Mouse (Mus musculus): ENCODE data around the gene Nrg3. TPM values are rescaled to one million over a fixed set of nuclear protein-coding genes. Genes with fewer than 3 reads are reported as not detected.

The Nrg3 gene
- polyA plus RNA-seq, 1 experiment from 2014 or later = 0.11 TPM

DNA sequence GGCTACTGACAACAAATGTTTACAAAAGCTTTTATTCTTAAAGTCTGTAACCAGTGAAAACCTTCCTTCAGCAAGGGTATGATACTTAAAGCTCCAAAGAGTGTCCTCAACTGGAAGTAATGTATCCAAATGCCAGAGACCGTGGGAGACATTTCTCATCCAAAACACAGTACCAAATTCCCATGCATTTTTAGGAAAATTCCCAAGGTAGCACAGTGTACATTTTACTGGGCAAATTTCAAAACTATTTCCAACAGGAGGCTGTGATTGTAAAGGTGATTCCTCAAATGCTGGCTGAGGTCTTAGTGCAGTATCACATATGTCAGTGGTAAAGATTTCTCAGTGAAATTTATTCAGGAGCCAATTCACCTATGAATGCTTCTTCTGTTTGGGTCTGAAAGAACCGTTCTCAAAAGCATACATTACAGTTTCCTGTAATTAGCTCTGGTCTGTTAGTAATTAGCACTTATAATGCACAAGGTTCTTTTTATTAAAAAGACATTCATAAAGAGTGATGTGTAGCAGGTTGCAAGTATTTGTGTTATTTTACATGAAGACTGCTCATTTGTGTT lies 536.3 kb downstream of the Nrg3 start:
- Histone ChIP-seq H3K9me3 (no peaks in the 10 kb centered on the region), H3K36me3 (no peaks in the 10 kb centered on the region), H3K27ac (replicated peaks) (no peak overlapping the region), H3K4me1 (no peaks in the 10 kb centered on the region), H3K4me2 (no peak overlapping the region), H3K9ac (no peak overlapping the region), H3K27me3 (replicated peaks) (no peaks in the 10 kb centered on the region), H3K4me3 (no peak overlapping the region)
- no peak for ATAC-seq (ENCODE audit: extremely low read depth, insufficient number of reproducible peaks, low FRiP score, low TSS enrichment)
- WGBS = 66% methylated on average over 2 of the region's 2 CpGs

- H3K9me3 ChIP-seq = no peaks in the 10 kb centered on the region
These were observed 549.2 kb downstream of the Nrg3 start for GRCm38 (mm10) chr14:38923652-38924051.

DNA sequence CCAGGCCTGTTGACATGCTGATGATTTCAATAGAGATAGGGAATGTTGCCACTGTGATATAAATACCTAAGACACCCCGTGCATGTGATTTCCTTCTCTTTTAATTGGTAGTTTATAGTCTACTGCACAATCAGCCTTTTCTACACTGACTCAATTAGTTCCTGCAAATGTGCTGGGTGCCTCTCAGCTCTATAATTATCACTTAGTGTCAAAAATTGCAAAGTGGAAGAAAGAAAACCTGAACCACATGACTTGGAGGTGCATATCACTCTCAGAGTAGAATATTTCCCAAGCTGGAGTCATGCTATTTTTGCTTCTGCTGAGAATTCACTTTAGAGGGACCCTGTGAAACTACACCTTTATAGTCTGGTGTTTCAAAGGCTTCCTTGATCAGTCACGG lies 552.1 kb downstream of the Nrg3 start:
- no peaks in the 10 kb centered on the region for H3K9me3 ChIP-seq
- H3K36me3 ChIP-seq = no peaks in the 10 kb centered on the region
- no peak overlapping the region for H3K27ac ChIP-seq (replicated peaks)
- no peak overlapping the region for H3K9ac ChIP-seq
- H3K4me1 ChIP-seq = no peaks in the 10 kb centered on the region
- no peak for ATAC-seq (ENCODE audit: extremely low read depth, insufficient number of reproducible peaks, low FRiP score, low TSS enrichment)
- H3K27me3 ChIP-seq (replicated peaks) = no peaks in the 10 kb centered on the region
- 56% methylated on average over 2 of the region's 2 CpGs for WGBS
- no peak overlapping the region for H3K4me3 ChIP-seq
- no peak overlapping the region for H3K4me2 ChIP-seq

More at GRCm38 (mm10) chr14:38923652-38924051, 549.2 kb downstream of the Nrg3 start:
- H3K4me3 ChIP-seq = no peak overlapping the region
- H3K36me3 ChIP-seq = no peaks in the 10 kb centered on the region
- no peak overlapping the region for H3K27ac ChIP-seq (replicated peaks)
- no peak overlapping the region for H3K9ac ChIP-seq
- no peaks in the 10 kb centered on the region for H3K4me1 ChIP-seq
- ATAC-seq (ENCODE audit: extremely low read depth, insufficient number of reproducible peaks, low FRiP score, low TSS enrichment) = no peak
- no peak overlapping the region for H3K4me2 ChIP-seq
- no peaks in the 10 kb centered on the region for H3K27me3 ChIP-seq (replicated peaks)
- 83% methylated on average over 1 of the region's 1 CpGs for WGBS

DNA sequence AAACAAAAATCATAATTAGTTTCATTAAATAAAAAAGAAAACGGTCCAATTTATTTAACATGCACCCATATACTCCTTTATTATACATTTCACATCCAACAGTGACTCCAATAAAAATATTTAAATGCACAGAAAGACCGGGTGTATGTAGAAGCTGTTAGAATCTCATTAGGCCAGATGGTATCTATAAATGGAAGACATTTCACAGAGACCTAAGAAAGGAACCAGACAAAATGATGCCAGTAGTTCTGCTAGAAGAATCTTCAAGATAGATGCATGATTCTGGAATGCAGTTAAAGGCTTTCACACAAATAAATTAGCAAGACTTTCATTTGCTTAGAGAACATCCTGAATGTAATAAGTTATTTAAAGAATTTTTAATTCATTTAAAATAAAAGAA lies 602.3 kb downstream of the Nrg3 start:
- no peak for ATAC-seq (ENCODE audit: extremely low read depth, insufficient number of reproducible peaks, low FRiP score, low TSS enrichment)
- 43% methylated on average over 2 of the region's 2 CpGs for WGBS
- H3K27me3 ChIP-seq (replicated peaks) = no peaks in the 10 kb centered on the region
- no peak overlapping the region for H3K4me2 ChIP-seq
- no peaks in the 10 kb centered on the region for H3K4me1 ChIP-seq
- H3K9me3 ChIP-seq = no peaks in the 10 kb centered on the region
- H3K36me3 ChIP-seq = no peaks in the 10 kb centered on the region
- no peak overlapping the region for H3K9ac ChIP-seq
- H3K4me3 ChIP-seq = no peak overlapping the region
- H3K27ac ChIP-seq (replicated peaks) = no peak overlapping the region

GRCm38 (mm10) chr14:38847566-38847965 lies 625.3 kb downstream of the Nrg3 start:
- Histone ChIP-seq H3K9me3 (no peaks in the 10 kb centered on the region), H3K36me3 (no peaks in the 10 kb centered on the region), H3K27ac (replicated peaks) (no peak overlapping the region), H3K27me3 (replicated peaks) (no peaks in the 10 kb centered on the region), H3K4me3 (no peak overlapping the region), H3K4me1 (no peaks in the 10 kb centered on the region), H3K4me2 (no peak overlapping the region), H3K9ac (no peak overlapping the region)
- no peak for ATAC-seq (ENCODE audit: extremely low read depth, insufficient number of reproducible peaks, low FRiP score, low TSS enrichment)
- WGBS = 70% methylated on average over 1 of the region's 1 CpGs

DNA sequence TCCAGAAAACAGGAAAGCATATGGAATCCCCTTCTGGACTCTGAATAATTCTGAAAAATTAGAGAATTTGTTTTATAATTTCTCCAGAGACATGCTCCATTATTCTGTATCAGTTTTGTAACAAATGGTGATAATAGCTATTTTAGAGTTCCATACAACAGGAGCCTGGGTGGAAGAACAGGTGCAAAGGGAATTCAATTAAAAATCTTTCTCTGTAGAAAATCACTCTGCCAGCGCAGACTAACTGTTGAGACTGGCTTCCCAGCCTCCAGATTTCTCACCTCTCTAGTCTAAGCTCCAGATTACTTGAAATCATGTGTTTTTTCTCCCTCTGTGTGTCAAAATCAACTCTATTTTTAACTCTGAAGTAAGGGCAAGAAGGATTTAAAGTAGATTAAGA lies 625.8 kb downstream of the Nrg3 start:
- Histone ChIP-seq H3K27ac (replicated peaks) (no peak overlapping the region), H3K36me3 (no peaks in the 10 kb centered on the region), H3K27me3 (replicated peaks) (no peaks in the 10 kb centered on the region), H3K4me1 (no peaks in the 10 kb centered on the region), H3K9ac (no peak overlapping the region), H3K4me3 (no peak overlapping the region), H3K9me3 (no peaks in the 10 kb centered on the region), H3K4me2 (no peak overlapping the region)
- ATAC-seq (ENCODE audit: extremely low read depth, insufficient number of reproducible peaks, low FRiP score, low TSS enrichment) = no peak
- 90% methylated on average over 1 of the region's 1 CpGs for WGBS

DNA sequence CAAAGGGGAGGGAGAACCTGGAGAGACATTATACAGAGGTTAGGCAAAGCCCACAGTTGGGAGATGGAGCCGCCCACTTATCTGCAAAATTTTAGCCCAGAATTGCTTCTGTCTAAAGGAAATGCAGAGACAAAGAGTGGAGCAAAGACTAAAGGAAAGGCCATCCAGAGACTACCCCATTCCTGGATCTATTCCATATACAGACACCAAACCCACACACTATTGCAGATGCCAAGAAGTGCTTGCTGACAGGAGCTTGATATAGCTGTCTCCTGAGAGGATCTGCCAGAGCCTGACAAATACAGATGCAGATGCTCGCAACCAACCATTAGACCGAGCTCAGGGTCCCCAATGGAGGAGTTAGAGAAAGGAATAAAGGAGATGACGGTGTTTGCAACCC lies 637.9 kb downstream of the Nrg3 start:
- no peak for ATAC-seq (ENCODE audit: extremely low read depth, insufficient number of reproducible peaks, low FRiP score, low TSS enrichment)
- Histone ChIP-seq H3K9ac (no peak overlapping the region), H3K36me3 (no peaks in the 10 kb centered on the region), H3K4me3 (no peak overlapping the region), H3K27ac (replicated peaks) (no peak overlapping the region), H3K4me2 (no peak overlapping the region), H3K27me3 (replicated peaks) (no peaks in the 10 kb centered on the region), H3K4me1 (no peaks in the 10 kb centered on the region), H3K9me3 (peaks cover 5% of the 10 kb centered on the region; the same call in 1 of the 2 replicates)
- WGBS = 76% methylated on average over 4 of the region's 4 CpGs

DNA sequence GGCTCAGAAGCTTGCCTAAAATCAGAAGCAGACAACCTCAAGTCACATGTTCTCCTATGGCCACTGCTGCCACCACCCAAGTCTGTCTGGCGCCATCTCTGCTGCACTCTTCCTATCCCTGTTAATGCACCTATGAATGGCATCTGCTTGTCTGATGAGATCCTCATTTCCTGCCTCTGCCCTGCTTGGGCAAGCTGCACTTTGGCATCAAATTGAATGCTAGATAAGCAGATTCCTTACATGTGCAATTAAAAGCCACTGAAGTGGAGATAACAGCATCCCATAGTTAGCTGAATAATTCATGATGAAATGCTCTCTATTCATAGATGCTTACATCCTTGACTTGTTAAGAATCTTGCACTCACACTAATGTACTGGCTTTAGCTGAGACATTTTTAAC lies 648.0 kb downstream of the Nrg3 start:
- no peak for ATAC-seq (ENCODE audit: extremely low read depth, insufficient number of reproducible peaks, low FRiP score, low TSS enrichment)
- Histone ChIP-seq H3K4me2 (no peak overlapping the region), H3K36me3 (no peaks in the 10 kb centered on the region), H3K27ac (replicated peaks) (no peak overlapping the region), H3K4me1 (no peaks in the 10 kb centered on the region), H3K4me3 (no peak overlapping the region), H3K9ac (no peak overlapping the region), H3K9me3 (no peaks in the 10 kb centered on the region), H3K27me3 (replicated peaks) (no peaks in the 10 kb centered on the region)
- WGBS = 92% methylated on average over 1 of the region's 1 CpGs

DNA sequence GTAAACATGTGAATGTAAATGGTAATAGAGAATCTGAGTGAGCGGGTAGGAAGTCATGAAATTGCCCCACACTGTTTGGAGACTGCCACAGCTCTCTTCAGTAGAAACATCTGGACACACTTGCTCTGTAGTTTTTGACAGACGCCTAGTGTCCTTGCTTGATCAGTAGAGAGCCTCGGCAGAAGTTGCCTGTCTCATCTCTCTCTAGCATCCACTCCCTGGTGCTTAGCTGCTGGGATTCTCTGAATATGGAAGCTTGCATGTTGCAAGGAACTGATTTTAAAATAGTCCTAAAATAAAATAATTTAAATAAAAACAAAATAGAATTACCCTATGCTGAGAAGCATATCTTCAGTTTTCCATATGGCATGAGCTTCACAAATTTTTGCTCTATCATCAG lies 675.9 kb downstream of the Nrg3 start:
- Histone ChIP-seq H3K36me3 (no peaks in the 10 kb centered on the region), H3K27me3 (replicated peaks) (no peaks in the 10 kb centered on the region), H3K4me2 (no peak overlapping the region), H3K4me1 (no peaks in the 10 kb centered on the region), H3K9me3 (no peaks in the 10 kb centered on the region; the same call in 1 of the 2 replicates), H3K4me3 (no peak overlapping the region), H3K9ac (no peak overlapping the region), H3K27ac (replicated peaks) (no peak overlapping the region)
- 66% methylated on average over 3 of the region's 3 CpGs for WGBS
- ATAC-seq (ENCODE audit: extremely low read depth, insufficient number of reproducible peaks, low FRiP score, low TSS enrichment) = no peak

DNA sequence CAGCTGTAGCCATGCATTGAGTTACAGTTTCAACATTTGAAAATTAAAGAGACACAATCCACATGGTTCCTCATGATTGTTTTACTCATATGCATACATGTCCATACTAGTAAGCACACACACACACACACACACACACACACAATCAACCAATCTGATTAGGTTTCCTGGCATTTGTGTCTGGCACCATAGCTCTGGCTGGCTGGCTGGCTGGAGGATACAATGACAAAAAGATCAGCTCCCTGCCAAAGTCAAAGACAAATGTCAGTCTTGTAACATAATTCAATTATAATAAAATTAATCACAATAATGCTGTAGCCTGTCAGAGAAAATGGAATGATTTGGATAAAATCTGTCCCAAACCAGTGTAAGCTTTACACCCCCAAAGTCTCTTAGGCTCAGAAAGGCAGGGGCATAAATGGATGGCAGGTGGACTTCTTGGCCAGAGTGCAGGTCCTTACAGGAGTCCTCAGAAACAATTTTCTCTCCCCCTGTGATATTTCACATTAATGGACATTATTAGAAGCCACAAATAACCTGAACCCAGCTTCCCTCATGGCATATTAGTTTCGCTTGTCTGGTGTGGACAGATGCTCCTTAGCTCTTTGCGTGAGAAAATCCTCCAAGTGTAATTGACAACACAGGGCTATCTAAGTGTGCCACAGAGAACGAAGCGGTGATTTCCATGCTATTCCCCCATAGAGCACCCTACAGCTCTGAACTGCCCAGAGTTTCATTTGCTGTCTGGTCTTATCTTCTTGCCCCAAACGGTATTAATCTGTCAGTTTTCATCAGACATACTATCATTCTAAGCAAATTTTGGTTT lies 697.4 kb downstream of the Nrg3 start:
- 0 out of 2 replicates have a peak, but pooled peaks cover 4% of the 10 kb centered on the region for H3K9me3 ChIP-seq
- H3K36me3 ChIP-seq = no peaks in the 10 kb centered on the region
- no peaks in the 10 kb centered on the region for H3K4me1 ChIP-seq
- WGBS = 71% methylated on average over 5 of the region's 5 CpGs
- H3K27ac ChIP-seq (replicated peaks) = no peak overlapping the region
- H3K9ac ChIP-seq = no peak overlapping the region
- no peak for ATAC-seq (ENCODE audit: extremely low read depth, insufficient number of reproducible peaks, low FRiP score, low TSS enrichment)
- no peaks in the 10 kb centered on the region for H3K27me3 ChIP-seq (replicated peaks)
- H3K4me2 ChIP-seq = no peak overlapping the region
- no peak overlapping the region for H3K4me3 ChIP-seq

DNA sequence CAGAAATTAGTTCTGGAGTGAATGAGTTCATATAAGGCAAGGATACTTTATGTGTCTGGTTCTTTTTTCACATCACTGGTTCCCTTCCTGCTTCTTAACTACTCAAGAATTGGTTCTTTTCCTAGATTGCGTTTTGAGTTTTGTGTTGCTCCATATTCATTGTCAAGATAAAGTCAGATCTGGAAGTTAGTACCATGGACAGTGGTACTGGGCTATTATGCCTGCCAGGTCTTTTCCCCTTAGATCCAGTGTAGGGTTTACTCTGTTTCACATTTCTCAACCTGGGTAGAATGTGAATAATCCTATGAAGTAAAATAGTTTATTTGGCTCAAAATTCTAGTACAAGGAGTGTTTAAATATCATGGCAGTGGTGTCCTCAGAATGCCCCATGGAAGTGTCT lies 698.1 kb downstream of the Nrg3 start:
- Histone ChIP-seq H3K27me3 (replicated peaks) (no peaks in the 10 kb centered on the region), H3K4me3 (no peak overlapping the region), H3K4me2 (no peak overlapping the region), H3K27ac (replicated peaks) (no peak overlapping the region), H3K9ac (no peak overlapping the region), H3K9me3 (0 out of 2 replicates have a peak, but pooled peaks cover 7% of the 10 kb centered on the region), H3K36me3 (no peaks in the 10 kb centered on the region), H3K4me1 (no peaks in the 10 kb centered on the region)
- 59% methylated on average over 1 of the region's 1 CpGs for WGBS
- ATAC-seq (ENCODE audit: extremely low read depth, insufficient number of reproducible peaks, low FRiP score, low TSS enrichment) = no peak

DNA sequence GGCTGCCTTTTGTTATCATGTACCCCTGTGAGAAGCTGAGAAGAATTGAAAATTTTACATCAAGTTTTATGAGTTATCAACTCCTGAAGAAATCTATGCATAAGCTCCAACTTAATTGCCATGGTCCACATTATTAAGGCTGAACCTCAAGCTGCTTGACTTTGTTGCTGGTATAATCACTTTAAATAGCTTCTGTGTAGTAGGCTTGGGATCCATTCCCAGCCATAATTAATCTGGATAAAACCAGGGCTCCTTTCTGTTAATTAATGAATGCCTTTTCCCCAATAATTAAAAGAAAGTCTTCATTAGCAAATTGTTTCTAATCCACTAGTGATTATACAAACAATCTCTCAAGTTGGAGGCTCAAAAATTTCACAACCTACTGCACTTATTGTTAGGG lies 742.4 kb downstream of the Nrg3 start:
- Histone ChIP-seq H3K36me3 (no peaks in the 10 kb centered on the region), H3K9me3 (no peaks in the 10 kb centered on the region), H3K4me1 (no peaks in the 10 kb centered on the region), H3K27me3 (replicated peaks) (no peaks in the 10 kb centered on the region), H3K4me3 (no peak overlapping the region), H3K9ac (no peak overlapping the region), H3K27ac (replicated peaks) (no peak overlapping the region), H3K4me2 (no peak overlapping the region)
- no peak for ATAC-seq (ENCODE audit: extremely low read depth, insufficient number of reproducible peaks, low FRiP score, low TSS enrichment)

Measured in heart, embryonic 13.5 days (tissue).